Mouse (Mus musculus): ENCODE results near the gene Foxn2.
A peak's percentile ranks its signal among the peaks of the same experiment; 100 is the strongest.

The Foxn2 gene

GRCm38 (mm10) chr17:88494121-88494771 is 53.7 kb downstream of the Foxn2 start:
- no peaks in the 10 kb centered on the region for H3K27me3 ChIP-seq (ENCODE audit: control insufficient read depth, insufficient read depth, low read length, poor library complexity, severe bottlenecking)
- DNase-seq (ENCODE audit: low read depth, low spot score): no peak
- no peaks in the 10 kb centered on the region for H3K36me3 ChIP-seq (ENCODE audit: control insufficient read depth, insufficient read depth, low read length, poor library complexity, severe bottlenecking)

- H3K27me3 ChIP-seq (ENCODE audit: control insufficient read depth, insufficient read depth, low read length, poor library complexity, severe bottlenecking): no peaks in the 10 kb centered on the region
- DNase-seq (ENCODE audit: low read depth, low spot score): no peak
- H3K36me3 ChIP-seq (ENCODE audit: control insufficient read depth, insufficient read depth, low read length, poor library complexity, severe bottlenecking): no peaks in the 10 kb centered on the region
Observed at GRCm38 (mm10) chr17:88494772-88495132, 54.2 kb downstream of the Foxn2 start.

DNA sequence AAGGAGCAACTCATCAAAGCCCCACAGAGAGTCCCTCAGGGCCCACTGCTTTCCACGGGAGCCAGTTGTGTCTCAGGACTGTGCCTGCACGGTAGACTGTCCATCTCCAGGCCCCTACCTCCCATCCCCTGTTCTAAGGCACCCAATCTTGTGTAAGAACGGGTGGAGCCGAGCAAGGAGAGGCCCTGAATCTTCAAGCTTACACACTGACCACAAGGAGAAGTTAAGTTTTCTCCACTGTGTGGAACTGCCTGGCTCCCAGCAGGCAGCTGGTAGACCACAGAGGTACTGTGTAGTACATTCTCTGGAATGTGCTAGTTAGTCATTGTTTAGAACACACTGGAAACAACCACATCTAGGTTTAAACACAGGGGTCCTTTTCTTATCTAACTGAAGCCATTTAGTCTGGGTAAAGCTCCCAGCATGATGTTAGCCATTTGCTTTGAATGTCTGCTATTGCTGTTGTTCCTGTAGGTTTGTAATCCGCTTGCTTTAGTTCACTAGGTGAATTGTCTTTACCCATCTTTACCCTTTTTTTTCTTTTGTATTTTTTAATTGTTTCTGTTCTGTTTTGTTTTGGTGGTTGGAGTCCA is 57.7 kb downstream of the Foxn2 start:
- H3K36me3 ChIP-seq (ENCODE audit: control insufficient read depth, insufficient read depth, low read length, poor library complexity, severe bottlenecking): no peaks in the 10 kb centered on the region
- DNase-seq (ENCODE audit: low read depth, low spot score): no peak
- H3K27me3 ChIP-seq (ENCODE audit: control insufficient read depth, insufficient read depth, low read length, poor library complexity, severe bottlenecking): no peaks in the 10 kb centered on the region

- Histone ChIP-seq H3K27me3 (ENCODE audit: control insufficient read depth, insufficient read depth, low read length, poor library complexity, severe bottlenecking) (no peaks in the 10 kb centered on the region), H3K36me3 (ENCODE audit: control insufficient read depth, insufficient read depth, low read length, poor library complexity, severe bottlenecking) (no peaks in the 10 kb centered on the region)
- no peak for DNase-seq (ENCODE audit: low read depth, low spot score)
Observed at GRCm38 (mm10) chr17:88504056-88504455, 63.5 kb downstream of the Foxn2 start.

DNA sequence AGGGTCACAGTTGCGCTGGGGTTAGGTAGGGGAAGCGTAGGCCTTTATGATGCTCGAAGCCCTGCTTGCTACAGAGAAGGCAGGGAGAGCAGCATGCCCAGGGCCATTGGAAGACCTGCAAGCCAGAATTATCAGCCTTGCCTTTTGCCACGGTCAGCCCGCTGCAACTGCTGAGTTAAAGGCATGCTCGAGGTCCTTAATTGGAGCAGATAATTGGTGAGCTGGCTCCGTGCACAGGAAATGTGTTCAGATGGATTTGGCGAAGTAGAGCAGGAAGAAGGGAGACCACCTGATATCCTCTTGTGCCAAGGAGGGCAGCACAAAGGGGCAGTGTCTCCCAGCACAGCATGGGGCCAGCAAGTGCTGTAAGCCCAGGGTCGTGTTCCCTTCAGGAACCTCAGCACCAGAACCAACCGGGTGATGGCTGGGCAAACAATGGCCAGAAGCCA is 64.8 kb downstream of the Foxn2 start:
- Histone ChIP-seq H3K36me3 (ENCODE audit: control insufficient read depth, insufficient read depth, low read length, poor library complexity, severe bottlenecking) (no peaks in the 10 kb centered on the region), H3K27me3 (ENCODE audit: control insufficient read depth, insufficient read depth, low read length, poor library complexity, severe bottlenecking) (no peaks in the 10 kb centered on the region)
- DNase-seq (ENCODE audit: low read depth, low spot score): no peak

- no peaks in the 10 kb centered on the region for H3K27me3 ChIP-seq (ENCODE audit: control insufficient read depth, insufficient read depth, low read length, poor library complexity, severe bottlenecking)
- H3K36me3 ChIP-seq (ENCODE audit: control insufficient read depth, insufficient read depth, low read length, poor library complexity, severe bottlenecking): no peaks in the 10 kb centered on the region
- no peak for DNase-seq (ENCODE audit: low read depth, low spot score)
Observed at GRCm38 (mm10) chr17:88505941-88506340, 65.4 kb downstream of the Foxn2 start.

DNA sequence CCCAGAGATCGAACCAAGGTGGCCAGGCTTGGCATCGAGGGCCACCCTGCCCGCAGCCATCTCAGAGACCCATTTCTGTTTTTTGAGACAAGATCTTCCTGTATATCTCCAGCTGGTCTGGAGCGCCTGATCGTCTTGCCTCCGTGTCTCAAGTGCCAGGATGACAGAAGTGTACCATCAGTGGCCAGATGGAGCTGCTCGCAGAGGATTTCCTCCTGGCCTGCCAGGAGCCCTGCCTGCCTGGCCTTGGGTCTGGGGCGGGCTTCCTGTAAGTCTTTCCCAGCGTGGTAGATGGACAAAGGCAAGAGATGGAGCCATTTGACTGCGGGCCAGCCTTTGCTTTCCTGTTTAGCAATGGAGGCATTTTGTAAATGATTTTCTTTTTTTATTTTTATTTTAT is 66.9 kb downstream of the Foxn2 start:
- Histone ChIP-seq H3K27me3 (ENCODE audit: control insufficient read depth, insufficient read depth, low read length, poor library complexity, severe bottlenecking) (no peaks in the 10 kb centered on the region), H3K36me3 (ENCODE audit: control insufficient read depth, insufficient read depth, low read length, poor library complexity, severe bottlenecking) (no peaks in the 10 kb centered on the region)
- DNase-seq (ENCODE audit: low read depth, low spot score): no peak

DNA sequence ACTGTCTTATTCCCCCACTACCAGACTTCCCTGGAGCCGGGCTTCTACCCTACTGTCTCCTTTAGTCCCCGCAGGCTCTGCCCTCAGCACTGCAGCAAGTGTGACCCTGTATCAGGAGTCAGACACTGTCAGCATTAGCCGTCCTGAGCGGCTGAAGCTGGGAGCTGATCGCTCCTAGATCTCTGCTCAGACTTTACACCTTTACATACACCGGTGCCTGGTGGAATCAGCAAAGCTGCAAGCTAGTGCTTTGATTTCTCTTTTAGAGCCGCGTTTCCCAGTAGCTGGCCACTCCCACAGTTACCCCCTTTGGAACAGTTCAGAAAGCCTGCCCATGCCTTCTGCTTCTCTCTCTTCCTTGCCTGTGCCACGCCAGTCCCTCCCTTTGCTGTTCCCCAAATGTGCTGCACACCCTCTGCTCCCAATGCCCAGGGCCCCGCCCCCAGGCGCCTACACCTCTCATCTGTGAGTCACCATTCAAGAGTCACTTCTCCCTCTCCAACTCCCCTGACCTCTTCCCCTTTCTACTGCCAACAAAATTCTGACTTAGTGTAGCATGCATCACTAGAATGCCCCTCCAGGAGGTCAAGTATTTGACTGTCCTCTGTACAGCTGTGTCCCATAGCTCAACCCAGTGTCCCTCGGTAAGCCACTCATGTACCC is 68.5 kb downstream of the Foxn2 start:
- DNase-seq (ENCODE audit: low read depth, low spot score): peak; percentile 62
- Histone ChIP-seq H3K36me3 (ENCODE audit: control insufficient read depth, insufficient read depth, low read length, poor library complexity, severe bottlenecking) (no peaks in the 10 kb centered on the region), H3K27me3 (ENCODE audit: control insufficient read depth, insufficient read depth, low read length, poor library complexity, severe bottlenecking) (no peaks in the 10 kb centered on the region)

GRCm38 (mm10) chr17:88509999-88510398 is 69.5 kb downstream of the Foxn2 start:
- Histone ChIP-seq H3K36me3 (ENCODE audit: control insufficient read depth, insufficient read depth, low read length, poor library complexity, severe bottlenecking) (no peaks in the 10 kb centered on the region), H3K27me3 (ENCODE audit: control insufficient read depth, insufficient read depth, low read length, poor library complexity, severe bottlenecking) (no peaks in the 10 kb centered on the region)
- no peak for DNase-seq (ENCODE audit: low read depth, low spot score)

DNA sequence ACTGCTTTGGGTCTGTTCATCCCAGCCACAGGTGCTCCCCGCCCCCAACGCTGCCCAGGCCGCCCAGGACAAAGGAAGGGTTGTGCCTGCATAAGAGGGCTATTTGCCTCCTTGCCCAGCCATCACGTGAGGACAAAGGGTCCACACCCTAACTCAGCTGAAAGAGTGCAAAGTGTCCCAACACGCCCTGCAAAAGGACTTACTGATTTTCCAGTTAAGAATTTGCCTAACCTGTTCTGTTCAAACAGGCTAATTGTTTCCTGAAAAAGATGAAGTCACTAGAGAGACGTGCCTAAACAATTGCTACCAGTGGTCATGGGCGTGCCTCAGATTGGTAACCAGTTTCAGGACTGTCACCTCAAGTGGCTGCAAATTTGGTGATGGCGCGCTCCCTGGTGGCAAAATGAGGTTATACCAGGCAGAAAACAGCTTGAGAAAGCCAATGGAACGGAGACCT is 70.6 kb downstream of the Foxn2 start:
- no peaks in the 10 kb centered on the region for H3K27me3 ChIP-seq (ENCODE audit: control insufficient read depth, insufficient read depth, low read length, poor library complexity, severe bottlenecking)

GRCm38 (mm10) chr17:88516477-88516876 is 76.0 kb downstream of the Foxn2 start:
- no peaks in the 10 kb centered on the region for H3K36me3 ChIP-seq (ENCODE audit: control insufficient read depth, insufficient read depth, low read length, poor library complexity, severe bottlenecking)
- no peak for DNase-seq (ENCODE audit: low read depth, low spot score)
- H3K27me3 ChIP-seq (ENCODE audit: control insufficient read depth, insufficient read depth, low read length, poor library complexity, severe bottlenecking): no peaks in the 10 kb centered on the region

More for the DNA sequence above, 70.6 kb downstream of the Foxn2 start:
- no peaks in the 10 kb centered on the region for H3K36me3 ChIP-seq (ENCODE audit: control insufficient read depth, insufficient read depth, low read length, poor library complexity, severe bottlenecking)
- peak; percentile 85 for DNase-seq (ENCODE audit: low read depth, low spot score)

DNA sequence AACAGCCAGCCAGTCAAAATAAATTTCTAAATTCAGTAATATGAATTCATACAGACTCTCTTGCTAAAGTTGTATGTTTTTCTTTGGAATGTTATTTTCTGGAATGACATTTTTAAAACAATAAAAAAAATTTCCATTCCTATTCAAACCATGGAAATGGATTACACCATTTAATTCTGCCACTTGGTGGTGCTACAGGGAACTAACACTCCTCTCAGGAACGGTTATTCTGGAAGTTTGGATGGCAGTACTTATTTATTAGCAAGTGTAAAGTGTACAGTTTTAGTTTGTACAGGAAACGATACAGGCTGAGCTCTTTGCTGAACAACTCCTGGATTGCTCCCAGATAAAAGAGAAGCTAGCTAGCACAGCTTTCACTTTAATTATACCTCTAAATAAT is 87.3 kb downstream of the Foxn2 start:
- Histone ChIP-seq H3K27me3 (ENCODE audit: control insufficient read depth, insufficient read depth, low read length, poor library complexity, severe bottlenecking) (no peaks in the 10 kb centered on the region), H3K36me3 (ENCODE audit: control insufficient read depth, insufficient read depth, low read length, poor library complexity, severe bottlenecking) (no peaks in the 10 kb centered on the region)
- peak; percentile 29 for DNase-seq (ENCODE audit: low read depth, low spot score)

DNA sequence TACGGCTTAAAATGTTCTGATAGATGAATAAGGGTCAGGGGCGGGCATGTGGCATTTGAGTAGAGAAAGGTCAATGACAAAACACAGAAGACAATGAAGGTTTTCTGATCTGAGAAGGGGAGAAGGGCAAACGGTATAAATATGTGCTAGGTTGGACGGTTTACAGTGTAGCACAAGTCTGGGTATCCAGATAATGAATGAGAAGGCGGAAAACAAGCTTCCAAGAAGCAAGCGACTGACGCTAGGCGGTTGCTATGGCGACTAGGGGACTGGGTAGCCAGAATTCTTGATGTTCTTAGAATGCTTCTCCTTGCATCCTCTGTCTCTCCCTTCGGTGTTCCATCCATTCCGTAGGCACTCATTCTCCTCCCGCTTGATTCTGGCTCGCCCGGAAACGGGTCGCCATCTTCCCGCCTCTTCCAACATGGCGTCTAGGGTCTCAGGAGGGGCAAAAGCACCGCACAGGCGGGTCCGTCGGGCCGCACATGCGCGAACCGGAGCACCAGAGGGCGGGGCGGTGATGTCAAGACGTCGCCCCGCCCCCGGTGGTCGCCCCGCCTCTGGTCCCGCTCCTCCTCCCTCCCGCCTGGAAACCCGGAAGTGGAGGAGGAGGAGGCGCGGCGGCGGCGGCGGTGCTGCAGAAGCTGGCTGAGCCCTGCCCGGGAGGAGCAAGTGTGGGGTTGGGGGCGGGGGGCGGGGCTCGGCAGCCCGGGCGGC is 89.2 kb downstream of the Foxn2 start, which contains the start of gene Ppp1r21:
Gene Ppp1r21, plus strand, starts transcription at position 600 of the 717 bp plus-strand sequence.
- peak; percentile 95 for DNase-seq (ENCODE audit: low read depth, low spot score)
- Histone ChIP-seq H3K27me3 (ENCODE audit: control insufficient read depth, insufficient read depth, low read length, poor library complexity, severe bottlenecking) (no peaks in the 10 kb centered on the region), H3K36me3 (ENCODE audit: control insufficient read depth, insufficient read depth, low read length, poor library complexity, severe bottlenecking) (no peaks in the 10 kb centered on the region)

GRCm38 (mm10) chr17:88530236-88530619 is 89.7 kb downstream of the Foxn2 start:
- no peak for DNase-seq (ENCODE audit: low read depth, low spot score)
- no peaks in the 10 kb centered on the region for H3K27me3 ChIP-seq (ENCODE audit: control insufficient read depth, insufficient read depth, low read length, poor library complexity, severe bottlenecking)
- H3K36me3 ChIP-seq (ENCODE audit: control insufficient read depth, insufficient read depth, low read length, poor library complexity, severe bottlenecking): no peaks in the 10 kb centered on the region

DNA sequence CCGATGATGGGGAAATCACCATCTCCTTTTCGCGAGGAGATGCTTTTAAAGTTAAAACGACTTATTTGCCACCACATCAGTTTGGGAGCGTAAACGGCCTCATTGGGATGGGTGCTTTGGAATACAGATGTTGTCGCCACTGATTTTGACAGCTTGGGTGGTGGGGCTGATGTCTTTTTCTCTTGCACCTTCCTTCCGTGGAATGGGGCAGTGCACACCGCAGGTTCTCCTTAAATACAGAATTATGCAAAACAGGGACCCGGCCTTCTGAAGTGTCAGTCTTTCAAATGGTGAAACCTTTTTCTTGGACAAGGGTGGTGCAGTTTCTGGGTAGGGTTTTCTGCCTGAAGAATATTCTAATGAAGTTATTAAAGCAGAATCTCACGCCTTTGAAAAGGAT is 90.2 kb downstream of the Foxn2 start:
- Histone ChIP-seq H3K36me3 (ENCODE audit: control insufficient read depth, insufficient read depth, low read length, poor library complexity, severe bottlenecking) (no peaks in the 10 kb centered on the region), H3K27me3 (ENCODE audit: control insufficient read depth, insufficient read depth, low read length, poor library complexity, severe bottlenecking) (no peaks in the 10 kb centered on the region)
- DNase-seq (ENCODE audit: low read depth, low spot score): peak; percentile 36

Data from splenic B cell, adult 2 months (primary cell).